Mouse (Mus musculus): ENCODE data around the gene Mrc2.

- no peak for TF ChIP-seq CTCF (IDR thresholded peaks at IDR 0.05; ENCODE audit: borderline replicate concordance, insufficient read depth, low read depth, low read length)
- TF ChIP-seq POLR2A (IDR thresholded peaks at IDR 0.05; ENCODE audit: borderline replicate concordance, insufficient read depth, low read length): no peak
These were observed at the start of gene Mrc2 for GRCm38 (mm10) chr11:105292124-105293071.

Measured in cerebellum, adult 2 months (tissue).